Comparison of ENCODE assay signal across 8 mouse cellular contexts in the genomic region with DNA sequence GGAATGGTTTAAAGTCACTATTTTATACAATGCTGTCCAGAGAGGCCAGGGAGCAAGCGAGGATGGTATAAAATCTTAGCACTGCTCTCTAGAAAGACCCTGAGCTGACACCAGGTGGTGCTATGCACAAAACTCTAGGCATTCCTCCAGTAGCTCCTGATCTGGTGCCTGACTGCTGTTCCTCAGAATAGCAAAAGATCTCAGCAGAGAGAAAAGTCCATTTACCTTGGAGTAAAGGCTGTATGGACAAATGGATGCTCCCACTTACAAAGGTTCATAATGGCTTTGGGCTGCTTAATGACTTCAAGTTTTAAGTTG.
A peak's percentile ranks its signal among the peaks of the same experiment; 100 is the strongest.
DNase-seq lines count a peak whose midpoint lies in the region; ATAC-seq and TF ChIP-seq lines count a peak whose summit lies in the region.

No protein-coding gene starts in this region.

- H3K36me3 ChIP-seq in ES-E14 (ENCODE audit: control insufficient read depth, insufficient read depth, low read length, poor library complexity, severe bottlenecking), result no peaks in the 10 kb centered on the region
- H3K36me3 ChIP-seq in liver, embryonic 16.5 days (ENCODE audit: control insufficient read depth, insufficient read depth), result no peaks in the 10 kb centered on the region
- H3K36me3 ChIP-seq in neural tube, embryonic 15.5 days, result no peaks in the 10 kb centered on the region

- no peak overlapping the region for H3K4me3 ChIP-seq in ES-E14 (ENCODE audit: insufficient read depth in 1 of 2, low read depth in 1 of 2, low read length in 2 of 2, poor library complexity in 1 of 2, severe bottlenecking in 1 of 2)
- H3K4me3 ChIP-seq in cortical plate, adult 2 months (ENCODE audit: insufficient read depth, low read length), result no peak overlapping the region
- no peak overlapping the region for H3K4me3 ChIP-seq in liver, embryonic 16.5 days (ENCODE audit: low read depth, low read length)
- H3K4me3 ChIP-seq in neural tube, embryonic 15.5 days (replicated peaks), result no peak overlapping the region

- TF ChIP-seq CTCF in cortical plate, adult 2 months (IDR thresholded peaks at IDR 0.05; ENCODE audit: extremely low read depth, insufficient read depth, low read length), result peak; percentile 62

- ATAC-seq in liver, embryonic 16.5 days (ENCODE audit: low read depth), result peak; percentile 56; the same call in 1 of the 2 replicates
- peak; percentile 73 for ATAC-seq in neural tube, embryonic 15.5 days (ENCODE audit: low FRiP score)

- no peaks in the 10 kb centered on the region for H3K9me3 ChIP-seq in ES-E14 (ENCODE audit: control insufficient read depth, insufficient read depth, low read depth, low read length)
- no peaks in the 10 kb centered on the region for H3K9me3 ChIP-seq in liver, embryonic 16.5 days (replicated peaks; ENCODE audit: control insufficient read depth, low read length)
- no peaks in the 10 kb centered on the region for H3K9me3 ChIP-seq in neural tube, embryonic 15.5 days (replicated peaks)

- no peak overlapping the region for H3K27ac ChIP-seq in ES-E14 (ENCODE audit: insufficient read depth, low read depth, low read length, poor library complexity, severe bottlenecking)
- H3K27ac ChIP-seq in cortical plate, adult 2 months (ENCODE audit: insufficient read depth, low read length), result no peak overlapping the region
- no peak overlapping the region for H3K27ac ChIP-seq in liver, embryonic 16.5 days (ENCODE audit: low read length)
- H3K27ac ChIP-seq in neural tube, embryonic 15.5 days (replicated peaks), result no peak overlapping the region

- in situ Hi-C loops in ES-E14 (cut with MboI; ENCODE audit: low sequenced_read_pairs in 2 of 2, unreplicated experiment in 2 of 2), result no loop called here

- no peaks in the 10 kb centered on the region for H3K4me1 ChIP-seq in ES-E14 (ENCODE audit: control insufficient read depth in 2 of 2, insufficient read depth in 2 of 2, low read length in 2 of 2, poor library complexity in 1 of 2)
- H3K4me1 ChIP-seq in cortical plate, adult 2 months (ENCODE audit: control insufficient read depth, insufficient read depth, low read length), result no peaks in the 10 kb centered on the region
- no peaks in the 10 kb centered on the region for H3K4me1 ChIP-seq in liver, embryonic 16.5 days (ENCODE audit: control insufficient read depth, low read depth, low read length)
- no peaks in the 10 kb centered on the region for H3K4me1 ChIP-seq in neural tube, embryonic 15.5 days

- WGBS in liver, embryonic 16.5 days (ENCODE audit: insufficient replicate concordance), result 49% methylated on average over 1 of the region's 1 CpGs
- 76% methylated on average over 1 of the region's 1 CpGs for WGBS in neural tube, embryonic 15.5 days

- DNase-seq in 416B (ENCODE audit: low read depth) (peak; percentile 54), ES-E14 (ENCODE audit: low read depth, low spot score) (peak; percentile 40)
- DNase-seq in heart, postnatal 10 days, result peak; percentile 51 to 54
- peak; percentile 48 to 66 for DNase-seq in kidney, postnatal 25 days
- DNase-seq in natural killer cell, adult 2 months (ENCODE audit: low spot score in 2 of 2), result no peak

- no peak for TF ChIP-seq POLR2A in cortical plate, adult 2 months (IDR thresholded peaks at IDR 0.05; ENCODE audit: extremely low read depth, insufficient read depth, low read length)

- intact Hi-C loops in heart, postnatal 10 days (cut with DNase I), result loop anchor here (1.0 kb wide), 1 partner anchor 554 kb away; no protein-coding TSS in a partner anchor

- no peak overlapping the region for H3K9ac ChIP-seq in ES-E14 (ENCODE audit: insufficient read depth, low read depth, low read length, poor library complexity, severe bottlenecking)
- H3K9ac ChIP-seq in liver, embryonic 16.5 days (ENCODE audit: low read depth, low read length), result no peak overlapping the region
- H3K9ac ChIP-seq in neural tube, embryonic 15.5 days (replicated peaks), result no peak overlapping the region

- H3K27me3 ChIP-seq in liver, embryonic 16.5 days (ENCODE audit: control insufficient read depth, insufficient read depth, low read depth, low read length), result no peaks in the 10 kb centered on the region
- no peaks in the 10 kb centered on the region for H3K27me3 ChIP-seq in neural tube, embryonic 15.5 days (replicated peaks)

- H3K4me2 ChIP-seq in liver, embryonic 16.5 days (ENCODE audit: low read depth, low read length), result no peak overlapping the region
- no peak overlapping the region for H3K4me2 ChIP-seq in neural tube, embryonic 15.5 days

TF ChIP-seq in ES-E14, 5 proteins besides CTCF, POLR2A, EP300 and RAD21:
- TF ChIP-seq ZC3H11A (IDR thresholded peaks at IDR 0.05; ENCODE audit: borderline replicate concordance, low read depth, low read length) (peak; percentile 20; the same call in 1 of the 2 replicates), MAFK (IDR thresholded peaks at IDR 0.05; ENCODE audit: insufficient read depth, low read depth, low read length) (no peak), ZNF384 (IDR thresholded peaks at IDR 0.05; ENCODE audit: low read depth, low read length) (no peak)

Comparison
In these comparisons a context has a peak if more than half of its experiments do, and no peak if none do; other contexts are left out.
1. DNase-seq: peak in 416B (single experiment), ES-E14 (single experiment), heart, postnatal 10 days (2 of 2) and kidney, postnatal 25 days (2 of 2); none in natural killer cell, adult 2 months (0 of 2).